Mouse (Mus musculus) liver, embryonic 14.5 days (tissue): ENCODE data around the gene Fsd2.

Source experiments
- CTCF ChIP-seq: IDR thresholded peaks from 2 replicates; pipeline ENCODE4 v1.5.1; 2016; ENCODE audit warnings: antibody characterized with exemption, low read depth, control low read depth
- EP300 ChIP-seq: IDR thresholded peaks from 2 replicates; pipeline ENCODE4 v1.6.1; 2016; ENCODE audit warnings: antibody characterized with exemption, low read depth

- TF ChIP-seq CTCF (no peak), EP300 (no peak)
Measured at GRCm38 (mm10) chr7:81492628-81493027, 74.1 kb downstream of the Fsd2 start.
